Mouse (Mus musculus): ENCODE measurements at regions not wholly inside any gene's neighbourhood (a gene's known extent, or its start where the extent isn't known, plus 50 kb on each side); places are given as distances from the start of the nearest gene placed in this dataset.
"Not testable (repeated sequence)": the region's sequence is repeated elsewhere in the genome, so short reads cannot be mapped to it uniquely, and the experiment has no call there.

DNA sequence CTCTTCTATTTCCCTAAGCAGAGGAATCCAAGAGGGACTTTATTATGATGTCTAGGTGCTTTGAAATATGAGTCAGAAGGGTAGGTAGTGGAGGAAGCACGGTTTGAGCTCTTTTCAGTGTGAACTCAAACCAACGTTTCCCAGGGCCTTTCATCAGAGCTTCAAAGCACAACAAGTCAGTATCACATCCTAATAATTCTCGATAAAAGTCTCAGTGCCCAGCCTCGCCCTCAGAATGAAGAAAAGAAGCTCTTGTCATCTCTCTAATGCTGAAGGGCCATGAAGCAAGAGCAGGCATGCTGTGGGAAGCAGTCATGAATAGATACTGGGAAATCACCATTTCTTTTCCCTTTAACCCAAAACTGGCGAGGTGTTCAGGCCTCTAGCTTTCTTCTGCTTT is 440.0 kb upstream of the Sphkap start:
- ATAC-seq (ENCODE audit: extremely low read depth, insufficient number of reproducible peaks, low FRiP score, poor library complexity, severe bottlenecking), result no peak

DNA sequence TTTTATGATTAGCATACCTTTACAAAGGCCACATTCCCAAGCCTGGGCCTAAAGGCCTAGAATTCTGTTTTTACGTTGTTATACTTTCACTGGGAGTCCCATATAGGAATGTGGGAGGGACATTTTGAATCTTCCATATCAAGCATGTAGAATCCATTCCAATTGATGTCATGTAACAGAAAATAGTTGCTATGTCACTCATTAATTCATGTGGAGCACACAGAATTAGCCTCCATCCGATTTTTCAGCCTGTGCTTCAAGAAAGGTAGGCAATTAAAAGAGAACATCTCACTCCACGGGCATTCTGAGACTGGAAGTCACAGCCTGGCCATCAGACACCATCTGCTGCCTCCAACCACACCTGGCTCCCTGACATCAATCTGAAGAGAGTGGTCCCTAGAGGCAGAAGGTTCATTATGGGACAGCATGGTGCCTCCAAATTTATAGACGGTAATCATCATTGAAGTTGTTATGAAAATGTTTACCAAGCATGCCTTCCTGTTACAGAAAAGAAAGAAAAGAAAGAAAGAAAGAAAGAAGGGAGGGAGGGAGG is 436.9 kb upstream of the Sphkap start:
- ATAC-seq (ENCODE audit: extremely low read depth, insufficient number of reproducible peaks, low FRiP score, poor library complexity, severe bottlenecking), result no peak

- no peak for ATAC-seq (ENCODE audit: extremely low read depth, insufficient number of reproducible peaks, low FRiP score, poor library complexity, severe bottlenecking)
Observed at GRCm38 (mm10) chr1:83835965-83836364, 428.0 kb upstream of the Sphkap start.

GRCm38 (mm10) chr1:83832946-83833345 is 424.9 kb upstream of the Sphkap start:
- no peak for ATAC-seq (ENCODE audit: extremely low read depth, insufficient number of reproducible peaks, low FRiP score, poor library complexity, severe bottlenecking)

GRCm38 (mm10) chr1:83831900-83832535 is 424.0 kb upstream of the Sphkap start:
- ATAC-seq (ENCODE audit: extremely low read depth, insufficient number of reproducible peaks, low FRiP score, poor library complexity, severe bottlenecking), result no peak

GRCm38 (mm10) chr1:83830025-83830645 is 422.1 kb upstream of the Sphkap start:
- ATAC-seq (ENCODE audit: extremely low read depth, insufficient number of reproducible peaks, low FRiP score, poor library complexity, severe bottlenecking), result no peak

DNA sequence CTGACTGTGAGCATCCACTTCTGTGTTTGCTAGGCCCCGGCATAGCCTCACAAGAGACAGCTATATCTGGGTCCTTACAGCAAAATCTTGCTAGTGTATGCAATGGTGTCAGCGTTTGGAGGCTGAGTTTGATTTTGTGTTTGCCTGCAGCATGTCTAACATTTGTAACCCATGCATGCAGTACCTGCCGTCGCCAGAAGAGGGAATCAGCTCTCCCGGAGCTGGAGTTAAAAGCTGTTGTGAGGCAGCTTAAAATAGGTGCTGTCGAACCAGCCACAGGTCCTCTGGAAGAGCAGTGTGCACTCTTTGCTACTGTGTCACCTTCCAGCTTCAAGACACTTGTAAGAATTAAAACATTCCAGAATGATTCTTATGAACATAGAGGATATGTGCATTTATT is 403.2 kb upstream of the Sphkap start:
- not testable (repeated sequence) for ATAC-seq (ENCODE audit: extremely low read depth, insufficient number of reproducible peaks, low FRiP score, poor library complexity, severe bottlenecking)

GRCm38 (mm10) chr1:83808432-83808831 is 400.4 kb upstream of the Sphkap start:
- ATAC-seq (ENCODE audit: extremely low read depth, insufficient number of reproducible peaks, low FRiP score, poor library complexity, severe bottlenecking), result no peak

- no peak for ATAC-seq (ENCODE audit: extremely low read depth, insufficient number of reproducible peaks, low FRiP score, poor library complexity, severe bottlenecking)
Observed at GRCm38 (mm10) chr1:83803345-83804041, 395.5 kb upstream of the Sphkap start.

- ATAC-seq (ENCODE audit: extremely low read depth, insufficient number of reproducible peaks, low FRiP score, poor library complexity, severe bottlenecking), result no peak
Observed at GRCm38 (mm10) chr1:83801759-83802158, 393.8 kb upstream of the Sphkap start.

GRCm38 (mm10) chr1:83796961-83797891 is 389.2 kb upstream of the Sphkap start:
- ATAC-seq (ENCODE audit: extremely low read depth, insufficient number of reproducible peaks, low FRiP score, poor library complexity, severe bottlenecking), result no peak

- no peak for ATAC-seq (ENCODE audit: extremely low read depth, insufficient number of reproducible peaks, low FRiP score, poor library complexity, severe bottlenecking)
Observed at GRCm38 (mm10) chr1:83777151-83777550, 369.2 kb upstream of the Sphkap start.

- ATAC-seq (ENCODE audit: extremely low read depth, insufficient number of reproducible peaks, low FRiP score, poor library complexity, severe bottlenecking), result no peak
Observed at GRCm38 (mm10) chr1:83771160-83771559, 363.2 kb upstream of the Sphkap start.

DNA sequence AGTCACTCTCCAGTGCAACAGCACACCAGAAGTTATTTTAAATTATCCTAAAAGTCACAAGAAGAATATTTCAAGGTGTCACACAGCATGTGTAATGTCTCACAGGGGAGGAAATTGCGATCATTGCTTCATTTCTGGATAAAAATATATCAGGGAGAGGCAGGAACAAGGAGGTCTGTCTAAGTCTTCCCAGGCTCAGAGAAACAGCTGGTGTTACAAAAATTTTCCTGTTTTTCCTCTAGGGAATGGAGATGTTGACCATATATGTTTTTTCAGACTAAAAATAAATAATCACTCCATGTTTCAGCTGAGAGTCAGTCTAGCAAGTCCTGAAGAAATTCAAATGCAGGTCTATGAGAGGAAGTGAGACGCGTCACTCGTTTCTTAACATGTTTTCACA is 353.5 kb upstream of the Sphkap start:
- ATAC-seq (ENCODE audit: extremely low read depth, insufficient number of reproducible peaks, low FRiP score, poor library complexity, severe bottlenecking), result no peak

DNA sequence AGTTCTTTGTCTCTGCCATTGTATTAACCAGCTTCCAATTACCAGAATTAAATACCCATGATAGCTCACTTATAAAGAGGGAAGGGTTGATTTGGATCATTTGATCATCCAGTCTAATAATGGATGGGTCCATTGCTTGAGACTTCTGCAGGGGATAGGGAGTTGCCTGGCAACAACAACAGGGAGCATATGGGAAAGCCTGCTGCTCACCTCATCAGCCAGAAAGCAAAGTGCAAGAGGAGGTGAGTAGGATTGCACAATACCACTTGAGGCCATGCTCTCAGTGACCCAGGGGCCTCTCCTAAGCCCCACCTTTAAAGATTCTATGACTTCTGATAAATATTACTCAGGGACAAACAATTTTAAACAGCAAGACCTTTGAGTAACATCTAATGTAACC is 348.9 kb upstream of the Sphkap start:
- no peak for ATAC-seq (ENCODE audit: extremely low read depth, insufficient number of reproducible peaks, low FRiP score, poor library complexity, severe bottlenecking)

DNA sequence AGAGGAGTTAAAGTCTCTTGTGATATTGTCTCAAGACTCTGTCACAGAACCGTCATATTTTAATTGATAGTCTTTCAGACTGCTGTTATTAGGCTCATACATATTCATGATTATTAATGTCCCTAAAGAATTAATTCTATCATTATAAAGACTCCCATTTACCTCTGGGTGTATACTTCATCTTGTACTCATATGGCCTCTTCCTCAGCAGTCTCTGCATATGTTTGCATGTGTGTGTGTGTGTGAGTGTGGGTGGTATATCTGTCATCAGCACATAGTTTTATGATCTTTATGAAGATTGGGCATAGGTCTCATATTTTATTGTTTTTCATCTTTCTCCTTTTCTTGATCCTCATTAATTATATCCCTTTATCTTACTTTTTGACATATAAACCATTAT is 347.3 kb upstream of the Sphkap start:
- no peak for ATAC-seq (ENCODE audit: extremely low read depth, insufficient number of reproducible peaks, low FRiP score, poor library complexity, severe bottlenecking)

GRCm38 (mm10) chr1:83752976-83753375 is 345.0 kb upstream of the Sphkap start:
- no peak for ATAC-seq (ENCODE audit: extremely low read depth, insufficient number of reproducible peaks, low FRiP score, poor library complexity, severe bottlenecking)

- ATAC-seq (ENCODE audit: extremely low read depth, insufficient number of reproducible peaks, low FRiP score, poor library complexity, severe bottlenecking), result no peak
Observed at GRCm38 (mm10) chr1:83748974-83749373, 341.0 kb upstream of the Sphkap start.

DNA sequence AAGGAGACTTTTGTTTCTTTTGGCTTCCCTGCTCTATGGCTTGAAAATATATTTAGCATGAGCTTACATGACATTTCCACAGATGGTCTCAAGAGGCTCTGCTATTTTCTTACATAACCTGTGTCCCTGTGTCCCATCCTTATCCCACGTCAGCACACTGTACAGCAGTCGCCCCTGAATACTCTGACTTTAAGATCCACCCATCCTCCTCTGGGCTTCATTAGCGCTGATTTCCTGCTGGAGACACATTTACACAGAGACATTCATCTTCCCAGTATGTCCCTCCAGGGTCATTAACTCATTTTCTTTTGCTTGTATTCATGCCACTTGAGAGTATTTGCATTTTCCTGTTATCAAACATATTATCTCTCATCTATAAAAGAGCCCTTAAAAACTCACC is 340.1 kb upstream of the Sphkap start:
- ATAC-seq (ENCODE audit: extremely low read depth, insufficient number of reproducible peaks, low FRiP score, poor library complexity, severe bottlenecking), result no peak
